Mouse (Mus musculus) frontal cortex, postnatal 10 days (tissue): ENCODE data around the gene Gse1.

Experiments
- DNase-seq, 2 experiments: peaks; one replicate each; pipeline ENCODE4 v3.0.0; 2022; ENCODE audit warnings: low spot score in 2 of 2, mixed read lengths in 1 of 2

Gse1 gene

GRCm38 (mm10) chr8:120513638-120514461 is 285.6 kb downstream of the Gse1 start:
- DNase-seq, result no peak

- no peak for DNase-seq
Observed at GRCm38 (mm10) chr8:120515214-120515613, 287.0 kb downstream of the Gse1 start.

- no peak for DNase-seq
Observed at GRCm38 (mm10) chr8:120515650-120516049, 287.4 kb downstream of the Gse1 start.

DNA sequence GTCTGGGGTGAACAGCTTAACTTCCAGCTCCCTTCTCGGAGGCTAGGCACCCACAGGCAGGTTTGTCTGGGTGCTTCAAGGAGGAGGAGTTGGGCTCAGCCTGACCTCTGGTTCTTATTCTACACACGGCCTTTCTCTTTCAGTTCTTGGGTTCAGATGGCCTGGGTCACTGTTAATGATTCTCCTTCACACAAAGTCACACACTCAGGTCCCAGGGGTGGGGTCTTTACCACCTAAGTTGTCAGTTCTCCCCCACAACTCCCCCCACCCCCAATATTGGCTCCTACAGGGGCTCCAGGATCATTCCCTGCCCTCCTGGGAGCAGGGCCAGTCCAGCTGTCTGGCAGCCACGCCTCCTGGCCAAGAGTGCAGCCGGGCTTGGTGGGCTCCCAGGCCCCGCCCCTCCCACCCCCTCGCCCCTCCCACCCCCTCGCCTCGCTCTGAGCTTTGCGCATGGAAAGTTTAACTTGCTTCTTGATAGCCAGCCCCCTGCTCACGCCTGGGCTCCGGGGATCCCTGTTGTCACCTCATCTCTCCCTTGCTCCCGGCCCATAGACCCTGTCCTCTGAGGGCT is 288.0 kb downstream of the Gse1 start:
- no peak for DNase-seq

GRCm38 (mm10) chr8:120517666-120518410 is 289.6 kb downstream of the Gse1 start:
- DNase-seq, result no peak

DNA sequence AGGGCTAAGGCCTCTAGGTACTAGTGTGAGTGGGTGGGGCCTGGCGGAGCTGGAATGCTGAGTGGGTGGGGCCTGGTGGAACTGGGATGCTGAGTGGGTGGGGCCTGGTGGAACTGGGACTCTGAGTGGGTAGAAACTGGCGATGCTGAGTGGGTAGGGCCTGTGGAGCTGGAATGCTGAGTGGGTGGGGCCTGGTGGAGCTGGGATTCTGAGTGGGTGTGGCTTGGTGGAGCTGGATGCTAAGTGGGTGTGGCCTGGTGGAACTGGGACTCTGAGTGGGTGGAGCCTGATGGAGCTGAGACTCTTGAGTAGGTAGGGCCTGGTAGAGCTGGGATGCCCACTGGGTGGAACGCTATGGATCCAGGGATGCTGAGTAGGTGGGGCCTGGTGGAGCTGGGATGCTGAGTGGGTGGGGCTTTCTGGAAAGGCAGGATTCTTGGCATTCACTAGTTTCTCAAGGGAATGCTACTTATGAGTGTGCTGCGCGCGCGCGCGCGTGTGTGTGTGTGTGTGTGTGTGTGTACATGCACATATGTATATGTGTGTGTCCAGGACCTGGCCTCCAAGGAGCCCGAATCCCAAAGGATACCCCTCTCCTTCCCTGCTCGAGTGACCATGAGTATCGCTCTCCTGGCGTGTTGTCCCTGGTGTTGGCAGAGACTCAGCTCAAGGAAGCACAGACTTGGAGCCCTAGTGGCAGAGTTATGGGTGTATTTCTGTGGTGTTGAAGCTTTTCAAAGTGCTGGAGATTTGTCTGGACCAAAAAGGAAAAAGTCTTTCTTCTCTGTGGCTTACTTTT is 290.7 kb downstream of the Gse1 start:
- no peak for DNase-seq

DNA sequence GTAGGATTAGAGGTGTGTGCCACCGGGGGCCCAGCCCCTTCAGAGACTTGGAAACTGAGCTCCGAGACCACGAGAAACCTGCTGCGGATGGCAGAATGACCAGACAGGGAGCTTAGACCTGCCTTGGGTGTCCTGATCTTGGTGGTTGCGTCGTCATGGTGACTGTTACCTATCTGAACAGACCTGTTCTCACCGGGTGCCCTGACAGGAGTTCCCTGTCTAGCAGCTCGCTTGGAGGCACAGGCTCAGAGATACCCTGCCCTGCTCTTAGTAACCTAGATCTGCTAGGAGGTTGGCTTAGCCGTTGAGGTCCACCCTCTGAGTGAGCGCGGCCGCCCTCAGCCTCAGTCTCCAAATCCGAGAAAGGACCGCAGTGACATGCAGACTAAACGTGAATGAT is 292.0 kb downstream of the Gse1 start:
- no peak for DNase-seq

- no peak for DNase-seq
Observed at GRCm38 (mm10) chr8:120520707-120521590, 292.7 kb downstream of the Gse1 start.

DNA sequence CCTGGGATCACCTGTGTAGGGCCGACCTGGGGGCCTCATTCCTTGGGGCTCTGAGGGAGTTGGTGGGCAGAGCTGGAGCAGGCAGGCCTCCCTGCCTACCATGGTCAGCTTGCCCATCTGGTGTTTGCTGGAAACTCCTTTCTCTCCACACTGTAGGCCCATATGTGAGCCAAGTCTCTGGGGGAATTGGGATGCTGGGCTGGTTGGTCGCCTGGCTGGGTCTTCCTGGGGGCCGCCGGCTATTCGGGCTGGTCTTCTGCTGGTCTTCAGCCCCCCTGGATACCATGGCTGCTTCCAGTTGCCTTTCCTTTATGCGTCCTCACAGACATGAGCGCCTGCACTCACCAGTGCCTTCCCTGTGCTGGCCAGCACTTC is 293.3 kb downstream of the Gse1 start:
- no peak for DNase-seq

- DNase-seq, result no peak
Observed at GRCm38 (mm10) chr8:120523641-120524040, 295.4 kb downstream of the Gse1 start.

GRCm38 (mm10) chr8:120525135-120525534 is 296.9 kb downstream of the Gse1 start:
- DNase-seq, result no peak

DNA sequence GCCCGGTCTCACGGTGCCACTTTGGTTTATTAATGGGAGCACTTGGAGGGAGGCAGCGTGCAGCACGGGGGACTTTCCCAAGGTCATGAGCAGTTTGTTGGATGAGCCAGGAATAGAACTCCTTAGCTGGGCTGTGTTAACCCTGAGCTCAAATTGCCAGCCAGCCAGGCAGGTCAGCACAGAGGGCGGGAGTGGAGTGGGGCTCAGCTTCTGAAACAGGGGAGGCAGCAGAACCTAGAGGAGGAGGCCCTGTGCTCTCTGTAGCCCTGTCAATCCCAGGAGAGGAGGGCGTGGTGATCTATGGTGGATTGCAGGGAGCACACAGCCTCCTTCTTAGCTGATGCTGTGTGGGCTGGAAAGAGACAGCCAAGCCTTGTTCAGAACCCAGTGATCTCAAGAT is 297.6 kb downstream of the Gse1 start:
- no peak for DNase-seq

DNA sequence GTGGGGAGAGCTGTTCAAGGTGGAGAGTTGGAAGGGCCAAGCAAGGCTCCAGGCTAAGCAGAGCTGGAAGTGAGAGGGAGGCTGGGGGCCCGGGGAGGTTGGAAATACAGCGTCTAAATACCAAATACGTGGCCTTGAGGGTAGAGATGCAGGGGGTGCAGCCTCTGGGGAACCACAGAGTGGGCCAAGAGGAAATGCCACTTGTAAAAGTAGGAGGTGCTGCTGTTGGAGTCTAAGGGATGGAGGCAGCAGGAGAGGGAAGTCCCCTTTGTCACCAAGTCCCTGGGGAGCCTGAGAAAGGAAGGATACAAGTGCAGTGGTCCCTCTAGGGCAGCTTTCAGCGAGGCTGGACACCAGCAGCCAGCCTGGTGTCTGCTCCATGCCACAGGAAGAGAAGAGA is 298.3 kb downstream of the Gse1 start:
- no peak for DNase-seq

- no peak for DNase-seq
Observed at GRCm38 (mm10) chr8:120528332-120528731, 300.1 kb downstream of the Gse1 start.

DNA sequence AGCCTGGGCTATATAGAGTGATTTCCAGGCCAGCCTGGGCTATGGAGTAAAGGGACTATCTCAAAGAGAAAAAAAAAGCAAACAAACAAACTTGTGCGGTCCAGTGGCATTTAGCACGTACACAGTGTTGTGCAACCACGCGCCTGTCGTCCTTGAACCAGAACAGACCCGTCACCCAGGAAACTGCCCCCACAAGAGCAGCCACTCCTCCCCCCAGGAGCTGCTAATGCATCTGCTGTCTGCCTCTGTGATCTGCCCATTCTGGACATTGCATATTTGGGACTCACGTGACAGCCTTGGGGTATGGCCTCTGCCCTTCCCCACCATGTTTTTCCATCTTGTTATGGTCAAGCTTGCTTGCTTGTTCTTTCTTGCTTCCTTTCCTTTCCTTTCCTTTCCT is 301.0 kb downstream of the Gse1 start:
- no peak for DNase-seq

DNA sequence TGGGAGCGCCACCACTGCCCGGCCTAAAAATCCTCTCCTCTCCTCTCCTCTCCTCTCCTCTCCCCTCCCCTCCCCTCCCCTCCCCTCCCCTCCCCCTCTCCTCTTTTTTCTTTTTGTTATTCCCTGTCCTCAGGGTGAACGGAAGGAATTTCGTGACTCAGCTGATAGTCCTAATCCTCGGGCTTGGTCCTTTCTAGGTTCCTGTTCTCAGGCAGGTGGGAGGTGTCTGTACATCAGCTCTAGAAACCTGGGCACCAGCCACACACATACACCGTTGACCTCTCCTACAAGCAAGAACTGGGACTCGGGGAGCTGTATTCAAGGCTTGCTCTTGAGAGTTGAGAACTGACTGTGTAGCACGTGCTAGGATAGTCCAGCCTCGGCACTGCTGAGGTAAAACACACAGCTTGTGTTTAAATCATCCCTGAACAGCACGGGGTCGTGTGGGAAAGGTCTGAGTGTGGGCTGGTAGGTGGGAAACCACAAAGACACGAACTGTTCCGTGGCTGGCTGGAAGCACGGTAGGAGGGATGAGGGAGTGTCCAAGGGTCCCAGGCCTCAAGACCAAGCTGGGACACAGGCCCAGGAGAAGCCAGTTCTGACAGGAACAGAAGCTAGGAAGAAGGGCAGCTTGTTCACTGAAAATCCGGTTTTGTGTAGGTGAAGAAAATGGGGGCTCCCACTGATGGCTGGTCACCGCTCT is 302.8 kb downstream of the Gse1 start:
- no peak for DNase-seq

- DNase-seq, result no peak
Observed at GRCm38 (mm10) chr8:120531775-120532516, 303.7 kb downstream of the Gse1 start.

- no peak for DNase-seq
Observed at GRCm38 (mm10) chr8:120532517-120533215, 304.4 kb downstream of the Gse1 start.

GRCm38 (mm10) chr8:120533380-120533779 is 305.1 kb downstream of the Gse1 start:
- no peak for DNase-seq
